Mouse (Mus musculus) granulocyte monocyte progenitor cell, adult 5-6 weeks (primary cell): Measurements from ENCODE around the gene Urgcp. TPM values are rescaled to one million over a fixed set of nuclear protein-coding genes. Genes with fewer than 3 reads are reported as not detected.
"Not testable (repeated sequence)": the region's sequence is repeated elsewhere in the genome, so short reads cannot be mapped to it uniquely, and the experiment has no call there.

Experiments
- ATAC-seq: replicated peaks from 2 replicates; pipeline ENCODE4 v1.8.0; 2016; ENCODE audit warnings: mild to moderate bottlenecking, moderate TSS enrichment, inconsistent platforms; ENCODE audit not compliant: poor library complexity, severe bottlenecking
- total RNA-seq, 2 experiments: library from RNA; stranded (forward) in 1 of 2; stranded (reverse) in 1 of 2; fragments of 200-712, 200-1000 nt in 1 of 2; fragments of >200 nt in 1 of 2; fragmentation: Nextera tagmentation in 1 of 2; gene quantifications; 2 replicates each; pipeline ENCODE4 v1.2.3; 2014 to 2017

Urgcp gene
- total RNA-seq (2014; fragmentation: Nextera tagmentation) (4.7 and 6.4 TPM in 2 replicates), total RNA-seq (2017) (6.5 TPM in 2 replicates)

- ATAC-seq, result peak; percentile 87
These were observed at the start of gene Urgcp for GRCm38 (mm10) chr11:5761820-5762632. Gene Urgcp (minus strand): TSS chr11:5762376.

DNA sequence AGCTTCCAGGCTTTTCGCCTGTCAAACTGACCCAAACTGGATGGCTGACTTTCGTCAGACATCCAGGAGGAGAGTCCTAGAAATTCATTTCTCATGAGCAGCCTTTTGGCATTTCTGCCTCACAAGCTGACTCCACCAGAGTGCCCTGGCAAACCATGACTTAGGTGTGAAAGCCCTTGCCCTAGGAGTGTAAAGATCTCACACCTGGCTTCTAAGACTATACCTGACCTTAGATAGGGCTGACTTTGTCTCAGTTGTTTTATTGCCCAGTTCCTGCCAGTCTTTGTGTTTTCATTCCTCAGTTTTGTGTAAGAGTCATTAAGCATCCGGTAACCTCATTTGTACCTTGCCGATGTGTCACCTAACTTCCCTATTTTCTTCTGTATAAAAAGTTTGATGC, 47.3 kb upstream of the Urgcp start:
- not testable (repeated sequence) for ATAC-seq

GRCm38 (mm10) chr11:5807956-5808355, 45.8 kb upstream of the Urgcp start:
- no peak for ATAC-seq

GRCm38 (mm10) chr11:5805711-5806110, 43.5 kb upstream of the Urgcp start:
- no peak for ATAC-seq

DNA sequence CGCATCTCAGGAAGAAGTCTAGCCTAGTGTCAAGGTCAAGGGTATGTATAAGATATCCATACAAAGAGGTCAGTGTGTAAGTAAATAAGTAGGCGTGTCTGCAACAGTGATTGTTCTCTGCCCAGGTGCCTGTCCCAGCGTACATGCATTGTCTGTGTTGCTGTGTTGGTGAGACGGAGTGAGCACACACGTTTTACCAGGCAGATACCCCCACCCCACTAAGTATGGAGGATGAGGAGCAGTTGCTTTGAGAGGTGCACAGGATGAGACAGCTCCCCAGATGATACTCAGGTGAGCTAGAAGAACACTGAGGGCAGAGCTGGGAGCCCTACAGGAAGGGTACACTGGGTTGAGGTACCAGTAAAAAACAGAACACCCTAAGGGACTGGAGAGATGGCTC, 42.0 kb upstream of the Urgcp start:
- ATAC-seq, result no peak

DNA sequence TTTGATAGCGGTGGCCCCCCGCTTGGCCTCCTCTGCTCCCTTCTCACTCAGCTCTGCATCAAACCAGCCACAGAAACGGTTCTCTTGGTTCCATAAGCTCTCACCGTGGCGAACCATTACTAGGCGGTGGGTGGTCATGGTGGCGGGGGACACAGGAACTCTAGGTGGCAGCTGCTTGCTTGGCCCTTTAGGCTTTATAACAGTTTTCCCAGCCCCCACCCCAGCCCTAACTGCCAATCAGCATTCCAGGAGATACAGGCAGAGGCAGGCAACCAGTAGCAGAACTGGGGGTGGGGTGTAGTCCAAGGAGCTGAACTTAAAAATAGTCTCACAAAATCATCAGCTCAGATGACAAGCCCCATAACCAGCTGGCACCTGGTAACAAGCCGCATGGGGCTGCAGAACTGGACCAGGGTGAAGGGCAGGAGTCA, 41.4 kb upstream of the Urgcp start, which contains the start of gene Pgam2:
TSS of gene Pgam2 (minus strand) at position 183 of the 431 bp plus-strand sequence.
- ATAC-seq, result no peak

DNA sequence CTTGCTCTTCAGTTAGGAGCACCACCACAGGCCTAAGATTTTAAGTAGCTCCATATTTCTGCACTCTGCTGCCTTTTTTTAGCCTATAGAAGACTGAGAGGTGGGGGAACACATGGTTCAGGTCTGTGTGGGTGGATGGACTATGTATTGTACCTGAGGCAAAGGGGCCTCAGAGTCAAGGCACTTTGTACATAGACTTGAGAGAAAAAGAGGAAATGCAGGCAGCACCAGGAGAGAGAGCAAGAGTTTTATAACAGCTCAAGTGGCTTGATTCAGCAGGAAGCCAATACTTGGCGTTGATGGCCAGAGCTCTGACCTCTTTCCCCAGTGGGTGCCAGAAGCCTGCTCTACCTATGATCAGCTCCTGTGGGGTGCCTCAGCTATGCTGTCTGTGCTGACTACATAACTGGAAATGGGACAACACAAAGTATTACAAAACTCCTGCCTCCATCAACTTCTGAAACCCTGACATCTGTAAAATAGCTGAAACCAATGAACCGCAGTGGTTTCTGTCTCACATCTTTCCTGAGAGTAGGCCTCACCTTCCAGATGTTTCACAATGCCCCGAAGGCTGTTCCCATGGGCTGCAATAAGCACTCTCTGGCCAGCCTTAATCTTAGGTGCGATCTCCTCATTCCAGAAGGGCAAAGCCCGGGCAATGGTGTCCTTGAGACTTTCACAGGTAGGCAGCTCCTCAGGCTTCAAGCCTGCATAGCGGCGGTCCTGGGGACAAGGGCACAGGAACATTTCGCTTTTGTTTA, 40.5 kb upstream of the Urgcp start:
- ATAC-seq, result peak; percentile 52

DNA sequence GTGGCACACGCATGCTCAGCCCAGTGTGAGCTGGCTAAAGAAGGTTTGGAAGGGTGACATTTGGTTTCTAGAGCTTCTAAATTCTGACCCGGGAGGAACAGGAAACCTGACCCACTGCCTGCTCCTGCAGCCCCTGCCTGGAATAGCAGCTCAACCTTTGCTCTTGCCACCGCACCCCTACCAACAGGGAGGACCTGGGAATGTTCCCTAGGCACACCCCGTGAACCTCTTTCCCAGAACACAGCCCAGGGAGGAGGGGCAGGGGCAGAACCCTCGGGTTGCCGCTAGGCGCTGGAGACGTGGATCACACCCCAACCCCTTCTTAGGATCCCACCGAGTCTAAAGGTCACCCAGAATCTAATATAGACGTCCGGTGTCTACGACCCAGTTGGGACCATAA, 39.8 kb upstream of the Urgcp start:
- no peak for ATAC-seq

DNA sequence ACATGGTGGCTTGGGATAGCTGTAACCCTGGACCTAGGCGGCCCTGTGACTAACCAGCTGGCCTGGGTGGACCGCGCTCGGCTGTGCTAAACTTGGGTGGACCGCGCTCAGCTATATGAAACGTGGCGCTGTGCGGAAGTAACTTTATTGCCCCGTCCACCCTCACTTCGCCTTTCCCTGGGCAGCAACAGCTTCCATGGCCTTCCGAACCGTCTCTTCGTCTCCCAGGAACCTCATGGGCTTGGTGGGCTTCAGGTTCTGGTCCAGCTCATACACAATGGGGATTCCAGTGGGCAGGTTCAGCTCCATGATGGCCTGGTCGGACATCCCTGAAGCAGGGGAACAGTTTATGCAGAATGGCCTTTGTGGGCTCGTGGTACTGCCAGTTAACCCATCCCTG, 39.3 kb upstream of the Urgcp start:
- no peak for ATAC-seq

GRCm38 (mm10) chr11:5799621-5800490, 37.7 kb upstream of the Urgcp start:
- no peak for ATAC-seq

DNA sequence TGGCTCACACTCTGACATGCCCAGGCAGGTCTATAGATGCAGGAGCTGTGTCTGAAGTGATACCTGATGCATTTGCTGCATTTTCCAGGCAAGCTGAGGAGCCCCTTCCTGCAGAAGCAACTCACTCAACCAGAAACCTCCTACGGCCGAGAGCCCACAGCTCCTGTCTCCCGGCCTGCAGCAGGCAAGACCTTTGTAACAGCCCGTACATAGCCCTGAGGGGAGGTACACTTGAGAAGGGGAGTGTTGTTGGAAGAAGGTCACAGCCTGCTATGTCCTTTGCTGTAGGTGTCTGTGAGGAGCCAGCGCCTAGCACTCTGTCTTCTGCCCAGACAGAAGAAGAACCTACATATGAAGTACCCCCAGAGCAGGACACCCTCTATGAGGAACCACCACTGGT, 35.8 kb upstream of the Urgcp start:
- no peak for ATAC-seq

GRCm38 (mm10) chr11:5797371-5797770, 35.2 kb upstream of the Urgcp start:
- ATAC-seq, result no peak

DNA sequence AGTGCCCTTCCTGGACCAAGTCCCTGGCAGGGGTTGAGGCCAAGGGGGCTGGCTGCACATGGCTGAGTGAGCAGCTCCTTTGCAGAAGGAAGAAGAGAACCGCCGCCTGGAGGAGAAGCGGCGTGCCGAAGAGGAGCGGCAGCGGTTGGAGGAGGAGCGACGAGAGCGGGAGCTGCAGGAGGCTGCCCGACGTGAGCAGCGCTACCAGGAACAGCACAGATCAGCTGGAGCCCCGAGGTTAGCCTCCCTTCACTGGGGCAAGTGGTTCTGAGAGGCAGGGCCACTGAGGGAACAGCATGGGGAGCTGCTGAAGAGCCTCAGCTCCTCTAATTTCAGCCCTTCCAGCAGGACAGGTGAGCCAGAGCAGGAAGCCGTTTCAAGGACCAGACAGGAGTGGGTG, 34.8 kb upstream of the Urgcp start:
- ATAC-seq, result no peak

- no peak for ATAC-seq
These were observed 33.5 kb upstream of the Urgcp start for GRCm38 (mm10) chr11:5795706-5796105.

DNA sequence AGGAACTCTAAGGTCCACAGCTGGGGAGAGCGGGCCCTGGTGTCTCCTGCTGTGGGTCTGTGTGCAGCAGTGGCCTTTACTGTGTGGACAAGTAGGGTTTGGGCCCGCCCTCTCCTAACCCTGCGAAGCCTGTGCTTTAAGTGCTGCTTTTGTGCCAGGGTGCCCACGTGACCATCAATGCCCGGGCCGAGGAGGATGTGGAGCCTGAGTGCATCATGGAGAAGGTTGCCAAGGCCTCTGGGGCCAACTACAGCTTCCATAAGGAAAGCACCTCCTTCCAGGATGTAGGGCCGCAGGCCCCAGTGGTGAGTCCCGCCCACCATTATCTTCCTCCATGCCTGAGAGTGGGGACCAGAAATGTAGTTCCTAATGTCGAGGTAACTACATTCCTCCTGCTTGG, 33.1 kb upstream of the Urgcp start:
- no peak for ATAC-seq

GRCm38 (mm10) chr11:5790431-5790830, 28.3 kb upstream of the Urgcp start:
- no peak for ATAC-seq

DNA sequence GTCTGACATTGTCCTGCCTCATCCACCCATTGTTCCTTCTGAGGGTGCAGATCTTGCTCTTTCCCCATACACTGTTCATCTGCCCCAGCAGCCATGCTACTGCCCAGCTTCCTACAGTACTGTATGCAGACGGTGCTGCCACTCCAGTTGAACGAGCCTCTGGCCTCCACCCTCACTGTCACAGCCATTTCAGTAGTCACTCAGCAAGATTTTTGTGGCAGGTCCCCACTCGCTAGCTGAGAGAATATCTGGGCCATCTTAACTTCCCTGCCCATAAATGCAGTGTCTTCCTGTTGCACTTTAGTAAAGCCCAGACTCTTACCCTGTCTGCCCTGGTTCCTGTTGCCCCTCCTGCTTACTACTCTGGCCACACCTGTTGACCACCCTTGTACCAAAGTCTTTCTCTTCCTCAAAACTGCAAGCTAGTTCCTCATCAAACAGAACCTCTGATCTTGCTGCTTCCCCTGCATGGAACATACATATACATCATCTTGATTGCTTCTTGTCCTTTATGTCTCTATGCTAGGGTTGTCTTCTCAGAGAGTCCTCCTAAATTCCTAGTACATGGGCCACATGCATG, 27.7 kb upstream of the Urgcp start:
- peak; percentile 30 for ATAC-seq

GRCm38 (mm10) chr11:5789071-5789753, 27.0 kb upstream of the Urgcp start:
- peak; percentile 21; the same call in 1 of the 2 replicates for ATAC-seq
